Mouse (Mus musculus) CH12.LX (cell line): ENCODE data around the gene Pramel6. TPM values are rescaled to one million over a fixed set of nuclear protein-coding genes. Genes with fewer than 3 reads are reported as not detected.
"Not testable (repeated sequence)": the region's sequence is repeated elsewhere in the genome, so short reads cannot be mapped to it uniquely, and the experiment has no call there.

ENCODE experiments used
- DNase-seq: peaks from one replicate; pipeline ENCODE4 v3.0.0-alpha.2; 2013; ENCODE audit errors: extremely low read depth
- H3K27ac ChIP-seq: 2 replicates; pipeline ENCODE4 v1.5.1; 2012; ENCODE audit warnings: low read depth, mild to moderate bottlenecking, control low read depth, moderate library complexity; ENCODE audit not compliant: insufficient read depth
- H3K27me3 ChIP-seq: replicated peaks from 2 replicates; pipeline ENCODE3; 2012; ENCODE audit warnings: inconsistent platforms
- H3K36me3 ChIP-seq, 2 experiments: replicated peaks in 1 of 2; 2 replicates each; pipeline versions ENCODE3 to v1.6.1; 2012; ENCODE audit warnings: inconsistent platforms in 1 of 2, low read length in 1 of 2, mild to moderate bottlenecking in 1 of 2, mixed read lengths in 1 of 2, moderate library complexity in 1 of 2; ENCODE audit not compliant: control insufficient read depth in 1 of 2, insufficient read depth in 1 of 2
- H3K4me1 ChIP-seq, 2 experiments: 2 replicates each; pipeline ENCODE4 v1.6.1; 2012; ENCODE audit warnings: inconsistent platforms in 1 of 2, moderate library complexity in 1 of 2; ENCODE audit not compliant: insufficient read depth in 2 of 2, control insufficient read depth in 1 of 2
- H3K4me2 ChIP-seq: 2 replicates; pipeline ENCODE4 v1.6.1; 2012; ENCODE audit warnings: low read depth, mild to moderate bottlenecking, control low read depth; ENCODE audit not compliant: poor library complexity, insufficient read depth, severe bottlenecking
- H3K4me3 ChIP-seq, 3 experiments: fragments of 150-350 bp in 1 of 3; sonication (generic) in 1 of 3; replicated peaks in 1 of 3; 2 replicates each; pipeline versions ENCODE3 to v1.5.1; 2011 to 2012; ENCODE audit warnings: low read depth in 2 of 3, low read length in 2 of 3, mild to moderate bottlenecking in 2 of 3, moderate library complexity in 2 of 3, control low read depth in 1 of 3, improper control_type of control experiment in 1 of 3, inconsistent platforms in 1 of 3, mixed read lengths in 1 of 3; ENCODE audit not compliant: poor library complexity in 1 of 3
- H3K79me2 ChIP-seq: replicated peaks from 2 replicates; pipeline ENCODE4 v1.6.1; 2012; ENCODE audit warnings: mild to moderate bottlenecking, moderate library complexity; ENCODE audit not compliant: control insufficient read depth, poor library complexity, insufficient read depth, severe bottlenecking; ENCODE audit errors: extremely low read depth
- H3K9ac ChIP-seq: 2 replicates; pipeline ENCODE4 v1.6.1; 2012; ENCODE audit warnings: low read depth, mild to moderate bottlenecking, control low read depth, moderate library complexity; ENCODE audit not compliant: insufficient read depth
- H3K9me3 ChIP-seq: replicated peaks from 2 replicates; pipeline ENCODE3; 2012; ENCODE audit warnings: low read length, inconsistent platforms, mixed read lengths
- GABPA ChIP-seq: IDR thresholded peaks from 2 replicates; pipeline ENCODE4 v1.6.1; 2012; ENCODE audit warnings: low read depth, low read length, improper control_type of control experiment, inconsistent platforms; ENCODE audit not compliant: insufficient replicate concordance
- JUN ChIP-seq: IDR thresholded peaks from 2 replicates; pipeline ENCODE4 v1.6.1; 2011; ENCODE audit warnings: low read depth, mild to moderate bottlenecking, low read length, improper control_type of control experiment, moderate library complexity; ENCODE audit not compliant: insufficient read depth
- JUND ChIP-seq: conservative IDR thresholded peaks from 2 replicates; pipeline ENCODE4 v1.6.1; 2011; ENCODE audit warnings: low read depth, low read length, improper control_type of control experiment
- MAX ChIP-seq: IDR thresholded peaks from 2 replicates; pipeline ENCODE4 v1.6.1; 2011; ENCODE audit warnings: low read length, improper control_type of control experiment
- MAZ ChIP-seq: IDR thresholded peaks from 2 replicates; pipeline ENCODE4 v1.6.1; 2012; ENCODE audit warnings: low read depth, mild to moderate bottlenecking, inconsistent platforms, low read length, improper control_type of control experiment, moderate library complexity
- MEF2A ChIP-seq: IDR thresholded peaks from 2 replicates; pipeline ENCODE4 v1.6.1; 2014; ENCODE audit warnings: low read depth, mild to moderate bottlenecking, inconsistent platforms, low read length, improper control_type of control experiment, borderline replicate concordance
- NELFE ChIP-seq: IDR thresholded peaks from 2 replicates; pipeline ENCODE4 v1.6.1; 2011; ENCODE audit warnings: low read depth, low read length, improper control_type of control experiment
- NRF1 ChIP-seq: IDR thresholded peaks from 2 replicates; pipeline ENCODE4 v1.6.1; 2014; ENCODE audit warnings: low read depth, mild to moderate bottlenecking, inconsistent platforms, low read length, improper control_type of control experiment, moderate library complexity
- TBP ChIP-seq: conservative IDR thresholded peaks from 2 replicates; pipeline ENCODE4 v1.6.1; 2011; ENCODE audit warnings: low read depth, low read length, improper control_type of control experiment
- ZKSCAN1 ChIP-seq: IDR thresholded peaks from 2 replicates; pipeline ENCODE4 v1.6.1; 2012; ENCODE audit warnings: low read depth, inconsistent platforms, low read length, improper control_type of control experiment, borderline replicate concordance
- ZMIZ1 ChIP-seq: IDR thresholded peaks from 2 replicates; pipeline ENCODE4 v1.6.1; 2012; ENCODE audit warnings: low read depth, mild to moderate bottlenecking, inconsistent platforms, low read length, improper control_type of control experiment
- dilution Hi-C: fragments of 300-500 bp; cut with MboI; formaldehyde crosslinking; loops from 2 replicates; pipeline ENCODE4 v1.14.3; 2020; ENCODE audit warnings: low sequenced_read_pairs; ENCODE audit not compliant: extremely low pct_unique_long_range_greater_than_20kb, extremely low pct_ligation_motif_present
- in situ Hi-C: fragments of 300-500 bp; cut with MboI; formaldehyde crosslinking; loops from 3 replicates; pipeline ENCODE4 v1.14.3; 2019; ENCODE audit warnings: low sequenced_read_pairs, low pct_ligation_motif_present, low pct_unique_long_range_greater_than_20kb, mixed read lengths
- polyA plus RNA-seq: library from polyadenylated mRNA; unstranded; fragments of >175 nt; gene quantifications from 2 replicates; pipeline ENCODE4 v1.2.1, GENCODE M21; 2012; ENCODE audit warnings: low read depth; ENCODE audit not compliant: insufficient read length
- total RNA-seq, 2 experiments: library from RNA; depleted of rRNA; stranded (reverse); fragments of 300-350 nt in 1 of 2; fragments of >200 nt in 1 of 2; gene quantifications; 2 replicates each; pipeline ENCODE4 v1.2.3; 2012 to 2014

Gene Pramel6
- total and polyA plus RNA-seq, 3 experiments = not detected

DNA sequence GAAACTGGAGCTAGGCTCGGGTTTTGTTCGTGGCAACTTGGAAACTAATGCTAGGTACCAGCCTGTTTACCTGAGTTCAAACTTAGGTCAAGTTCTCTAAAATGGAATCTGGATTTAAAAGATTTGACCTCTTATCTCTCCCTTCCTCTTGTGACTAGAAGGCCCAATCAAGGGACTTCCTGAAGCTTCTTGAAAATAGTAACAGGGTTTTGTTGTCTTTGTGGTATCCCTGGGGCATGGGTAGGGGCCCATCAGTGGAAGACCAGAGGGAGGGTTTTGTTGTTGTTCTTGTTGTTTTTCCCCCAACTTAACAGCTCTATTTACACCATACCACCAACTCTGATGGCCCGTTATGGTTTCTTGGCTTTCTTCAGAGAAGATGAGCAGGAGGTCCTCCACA is 10.2 kb downstream of the Pramel6 start:
- Histone ChIP-seq H3K4me1 (no peaks in the 10 kb centered on the region), H3K9me3 (peaks cover 44% of the 10 kb centered on the region), H3K4me3 (no peak overlapping the region), H3K27me3 (no peaks in the 10 kb centered on the region), H3K27ac (no peak overlapping the region), H3K36me3 (no peaks in the 10 kb centered on the region), H3K79me2 (no peaks in the 10 kb centered on the region), H3K9ac (no peak overlapping the region), H3K4me2 (no peak overlapping the region)
- TF ChIP-seq MAX (no peak), ZMIZ1 (no peak)
- in situ Hi-C loops (no loop called here), dilution Hi-C loops (no loop called here)
- no peak for DNase-seq

- in situ Hi-C loops = no loop called here
- no peak overlapping the region for H3K9ac ChIP-seq
- H3K27me3 ChIP-seq = no peaks in the 10 kb centered on the region
- H3K79me2 ChIP-seq = no peaks in the 10 kb centered on the region
- H3K36me3 ChIP-seq = no peaks in the 10 kb centered on the region
- H3K9me3 ChIP-seq = peaks cover 41% of the 10 kb centered on the region
- DNase-seq = no peak
- H3K4me1 ChIP-seq = no peaks in the 10 kb centered on the region
- TF ChIP-seq GABPA (no peak), MAZ (no peak), NELFE (no peak), ZKSCAN1 (no peak), NRF1 (no peak), MEF2A (no peak), TBP (no peak), JUND (no peak), JUN (no peak)
- no peak overlapping the region for H3K4me3 ChIP-seq
- dilution Hi-C loops = no loop called here
- H3K27ac ChIP-seq = no peak overlapping the region
- H3K4me2 ChIP-seq = no peak overlapping the region
Measured at GRCm38 (mm10) chr2:87520651-87521050, 14.3 kb downstream of the Pramel6 start.

GRCm38 (mm10) chr2:87525899-87526616 is 19.7 kb downstream of the Pramel6 start:
- H3K9ac ChIP-seq, H3K4me3 ChIP-seq, dilution Hi-C loops, H3K36me3 ChIP-seq, H3K79me2 ChIP-seq, H3K4me2 ChIP-seq, H3K4me1 ChIP-seq, DNase-seq, H3K27ac ChIP-seq, H3K27me3 ChIP-seq, in situ Hi-C loops: not testable (repeated sequence)
- peaks cover 14% of the 10 kb centered on the region for H3K9me3 ChIP-seq
